Mouse (Mus musculus) adrenal gland, postnatal 14 days (tissue): Measurements from ENCODE around the gene Syngr3. TPM values are rescaled to one million over a fixed set of nuclear protein-coding genes. Genes with fewer than 3 reads are reported as not detected.
A peak's percentile ranks its signal among the peaks of the same experiment; 100 is the strongest.
"Not testable (repeated sequence)": the region's sequence is repeated elsewhere in the genome, so short reads cannot be mapped to it uniquely, and the experiment has no call there.

Experiments used
- DNase-seq: peaks from one replicate; pipeline ENCODE4 v3.0.0; 2021; ENCODE audit warnings: mixed read lengths
- total RNA-seq: library from RNA; stranded (reverse); gene quantifications from 2 replicates; pipeline ENCODE4 v1.2.3, GENCODE M21; 2021

The Syngr3 gene
- total RNA-seq, 1 experiment from 2014 or later, result 1.8 TPM

DNA sequence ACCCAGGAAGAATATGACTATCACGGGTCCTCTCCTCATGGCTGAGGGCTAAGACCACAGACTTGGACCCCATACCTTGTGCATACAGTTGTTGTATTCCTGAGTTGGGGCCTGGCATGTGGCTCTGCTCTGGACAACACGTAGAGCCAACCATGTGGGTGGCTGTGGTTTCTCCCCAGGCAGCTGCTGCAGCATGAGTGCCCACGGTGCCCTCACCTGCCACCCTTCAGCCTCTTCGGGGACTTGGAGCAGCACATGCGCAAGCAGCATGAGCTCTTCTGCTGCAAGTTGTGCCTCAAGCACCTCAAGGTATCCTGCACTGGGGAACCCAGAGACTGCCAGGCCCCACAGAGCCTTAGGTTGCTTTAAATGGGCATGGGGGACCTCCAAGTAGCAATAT lies 12.9 kb downstream of the Syngr3 start:
- no peak for DNase-seq

DNA sequence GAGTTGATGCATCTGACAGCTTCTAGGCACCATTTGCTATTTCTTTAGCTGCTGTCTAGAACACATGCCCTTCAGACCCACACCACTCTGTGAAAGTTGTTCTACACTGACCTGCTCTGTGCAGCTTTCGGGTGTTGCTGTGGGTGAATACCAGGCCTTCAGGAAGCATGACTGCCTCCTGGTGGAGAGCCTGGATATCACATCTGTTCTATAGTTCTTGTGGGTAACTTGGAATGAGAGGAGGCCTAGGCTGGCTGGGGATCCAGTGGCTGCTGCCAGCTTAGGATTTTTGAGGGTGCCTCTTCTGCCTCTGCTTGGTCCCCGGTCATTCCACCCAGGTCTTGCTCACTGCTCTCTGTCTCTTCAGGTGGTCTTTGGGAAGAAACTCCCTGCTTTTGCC lies 13.6 kb downstream of the Syngr3 start:
- peak; percentile 83 for DNase-seq

DNA sequence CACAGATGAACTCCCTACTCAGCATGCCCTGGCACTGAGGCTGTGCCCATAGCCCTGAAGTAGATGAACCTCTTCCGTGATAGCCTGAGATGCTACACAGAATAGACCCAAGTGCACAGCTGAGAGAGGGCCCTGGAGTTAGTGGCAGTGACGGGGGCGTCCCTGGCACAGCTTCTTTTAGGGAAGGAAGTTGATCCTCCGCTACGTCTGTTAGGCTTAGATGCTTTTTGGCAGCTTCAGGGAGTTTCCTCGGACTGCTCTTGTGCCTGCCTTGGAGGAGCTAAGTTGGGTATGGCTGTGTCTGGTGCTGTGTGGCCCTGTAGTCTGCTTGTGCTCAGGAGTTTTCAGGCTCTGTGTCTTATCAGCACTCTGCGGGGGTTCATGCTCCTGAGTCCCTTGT lies 15.5 kb downstream of the Syngr3 start:
- no peak for DNase-seq

DNA sequence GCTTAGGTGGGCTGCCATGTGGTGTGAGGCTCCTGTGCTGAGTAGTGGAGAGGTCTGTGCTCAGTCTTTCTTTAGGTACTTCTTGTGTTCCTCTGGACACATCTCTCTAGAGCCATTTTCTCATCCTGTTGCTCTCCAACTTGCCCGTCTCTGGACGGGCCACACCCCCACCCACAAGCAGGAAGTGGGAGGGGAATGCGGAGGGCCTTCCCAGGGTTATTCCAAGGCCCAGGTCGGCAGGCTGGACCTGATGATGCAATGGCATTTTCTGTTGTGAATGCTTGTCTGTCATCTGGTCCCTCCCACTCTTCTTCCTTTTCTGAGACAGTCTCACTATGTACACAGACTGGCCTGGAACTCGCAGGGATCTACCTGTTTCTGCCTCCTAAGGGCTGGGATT lies 17.6 kb downstream of the Syngr3 start:
- peak; percentile 85 for DNase-seq

DNA sequence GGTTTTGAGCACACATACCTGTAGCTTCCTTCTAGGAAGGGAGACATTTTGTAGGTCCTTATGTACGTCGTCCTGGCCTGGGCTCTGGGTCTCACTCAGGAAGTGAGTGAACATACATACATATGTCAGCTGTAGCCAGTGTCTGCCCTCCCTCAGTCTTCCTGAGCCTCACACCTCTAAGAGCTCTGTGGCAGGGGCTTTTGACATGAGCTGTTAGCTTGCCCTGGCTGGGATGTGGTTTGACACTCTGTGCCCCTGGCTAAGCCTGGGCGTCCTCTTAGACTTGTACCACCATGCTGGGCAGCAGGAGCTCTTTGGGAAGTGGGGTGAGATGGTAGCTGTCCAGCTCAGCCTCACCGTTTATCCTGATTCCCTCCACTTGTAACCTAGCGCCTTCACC lies 18.4 kb downstream of the Syngr3 start:
- no peak for DNase-seq

GRCm38 (mm10) chr17:24670246-24670844 lies 19.4 kb downstream of the Syngr3 start:
- peak; percentile 29 for DNase-seq

GRCm38 (mm10) chr17:24669545-24670245 lies 20.1 kb downstream of the Syngr3 start, which contains the start of gene Zfp598:
TSS of gene Zfp598 (plus strand) at chr17:24669687.
- peak; percentile 98 for DNase-seq

GRCm38 (mm10) chr17:24669214-24669544 lies 20.6 kb downstream of the Syngr3 start:
- DNase-seq, result not testable (repeated sequence)

GRCm38 (mm10) chr17:24667416-24667815 lies 22.3 kb downstream of the Syngr3 start:
- peak; percentile 70 for DNase-seq

- DNase-seq, result not testable (repeated sequence)
Measured at GRCm38 (mm10) chr17:24667011-24667410, 22.7 kb downstream of the Syngr3 start.

GRCm38 (mm10) chr17:24658017-24658758 lies 31.6 kb downstream of the Syngr3 start, which contains the start of gene Npw:
TSS of gene Npw (minus strand) at chr17:24658457.
- DNase-seq, result peak; percentile 44

DNA sequence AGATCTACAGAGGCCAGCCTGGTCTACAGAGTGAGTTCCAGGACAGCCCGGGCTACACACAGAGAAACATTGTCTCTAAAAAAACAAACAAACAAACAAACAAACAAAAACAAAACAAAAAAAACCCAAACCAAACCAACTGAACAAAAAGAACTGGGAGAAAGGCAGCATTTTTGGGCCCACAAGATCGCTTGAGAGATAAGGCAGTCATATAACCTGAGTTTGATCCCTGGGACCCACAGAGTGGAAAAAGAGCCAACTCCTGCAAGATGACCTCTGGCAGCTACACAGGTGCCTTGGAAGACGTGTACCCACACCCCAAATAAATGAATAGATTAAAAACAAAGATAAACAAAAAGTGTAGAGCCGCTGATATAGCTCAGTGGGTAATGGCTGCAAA lies 34.8 kb downstream of the Syngr3 start:
- DNase-seq, result no peak

- peak; percentile 88 for DNase-seq
Measured at GRCm38 (mm10) chr17:24653967-24654710, 35.6 kb downstream of the Syngr3 start.

- no peak for DNase-seq
Measured at GRCm38 (mm10) chr17:24651835-24652234, 37.9 kb downstream of the Syngr3 start.

- DNase-seq, result no peak
Measured at GRCm38 (mm10) chr17:24650766-24651165, 39.0 kb downstream of the Syngr3 start.

DNA sequence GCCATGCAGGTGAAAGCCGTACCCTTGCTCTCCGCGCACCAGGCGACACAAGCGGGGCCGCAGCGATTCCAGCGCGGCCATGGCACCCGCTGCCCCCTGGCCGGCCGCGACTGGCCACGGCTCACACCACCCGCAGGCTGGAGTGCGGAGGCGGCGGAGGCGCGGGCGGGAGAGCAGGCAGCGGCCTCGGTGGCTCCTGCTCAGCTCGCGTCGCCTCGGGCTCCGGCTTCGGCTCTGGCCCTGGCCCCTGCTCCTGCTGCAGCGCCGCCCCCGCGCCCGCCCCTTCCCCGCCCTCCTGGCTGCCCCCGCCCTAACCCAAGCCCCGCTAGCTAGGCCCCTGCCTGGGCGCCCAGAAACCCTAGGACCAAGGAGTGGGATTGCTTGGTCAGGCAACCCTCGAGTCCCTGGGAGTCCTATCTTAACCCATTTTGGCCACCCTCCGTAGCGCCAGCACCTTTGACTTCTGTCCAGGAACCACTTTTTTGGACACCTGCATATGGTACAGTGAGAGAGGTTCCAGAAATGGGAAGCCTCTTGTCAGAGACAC lies 39.6 kb downstream of the Syngr3 start, which contains the start of gene Slc9a3r2:
Slc9a3r2 (minus strand) TSS at position 258 of the 547 bp plus-strand sequence.
- peak; percentile 73 for DNase-seq

GRCm38 (mm10) chr17:24649581-24650069 lies 40.1 kb downstream of the Syngr3 start:
- peak; percentile 79 for DNase-seq

DNA sequence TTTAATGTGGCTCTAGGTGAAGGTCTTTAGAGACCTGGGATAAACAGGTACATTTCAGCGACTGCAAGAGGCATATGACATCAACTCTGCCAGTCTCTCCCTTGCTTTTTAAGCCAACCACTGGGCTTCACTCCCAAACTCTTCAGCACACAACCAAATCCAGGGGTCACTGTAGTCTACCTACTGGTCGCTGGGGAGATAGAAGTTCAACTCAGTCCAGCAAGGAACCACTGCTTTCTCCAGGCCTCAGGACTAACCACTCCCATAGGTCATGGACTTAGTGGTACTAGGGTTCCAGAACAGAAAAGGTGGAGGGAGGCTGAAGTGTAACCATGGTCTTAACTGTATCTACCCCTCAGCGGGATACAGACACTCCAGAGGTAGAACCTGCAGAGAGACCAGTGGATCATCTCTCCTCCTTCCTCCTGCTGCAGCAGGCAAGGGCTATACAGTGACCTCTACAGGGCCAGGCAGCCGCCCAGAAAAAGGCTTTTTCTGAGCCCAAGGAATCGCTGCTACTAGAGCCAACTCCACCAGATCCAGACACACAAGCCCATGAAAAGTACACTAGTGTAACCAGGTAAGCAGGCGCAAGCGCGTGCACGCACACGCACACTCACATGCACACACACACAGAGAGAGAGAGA lies 40.9 kb downstream of the Syngr3 start:
- no peak for DNase-seq

GRCm38 (mm10) chr17:24647493-24647892 lies 42.3 kb downstream of the Syngr3 start:
- no peak for DNase-seq

DNA sequence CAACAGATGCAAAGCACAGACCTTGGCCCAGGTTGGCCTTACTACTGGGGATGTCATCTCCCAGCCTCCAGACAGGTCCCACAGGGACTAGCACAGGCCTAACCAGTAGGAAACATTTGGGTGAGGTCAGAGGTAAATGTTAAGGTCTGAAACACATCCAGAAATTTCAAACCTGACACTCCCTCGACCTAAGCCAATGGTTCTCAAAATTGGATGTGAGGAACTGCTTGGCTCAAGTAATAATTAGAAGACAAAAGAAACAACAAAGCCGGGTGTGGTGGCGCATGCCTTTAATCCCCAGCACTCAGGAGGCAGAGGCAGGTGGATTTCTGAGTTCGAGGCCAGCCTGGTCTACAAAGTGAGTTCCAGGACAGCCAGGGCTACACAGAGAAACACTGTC lies 43.4 kb downstream of the Syngr3 start:
- DNase-seq, result no peak

DNA sequence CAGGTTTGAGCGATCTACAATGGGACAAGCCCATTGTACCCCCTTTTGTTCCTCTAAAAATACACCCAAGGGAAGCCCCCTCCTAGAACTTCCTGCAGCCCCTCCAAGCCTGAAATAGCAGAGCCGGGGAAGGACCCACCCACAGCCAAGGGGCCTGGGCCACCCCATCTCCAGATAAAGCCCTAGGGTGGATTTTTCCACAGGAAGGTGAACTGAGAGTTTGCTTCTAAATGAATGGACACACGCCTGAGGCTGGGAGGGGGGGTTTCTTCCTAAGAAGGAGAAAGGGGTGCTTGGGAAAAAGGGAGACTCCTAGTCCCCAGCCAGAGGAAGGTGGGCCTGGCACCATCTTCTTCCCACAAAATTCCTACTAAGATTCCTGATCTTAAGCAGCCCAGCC lies 43.8 kb downstream of the Syngr3 start:
- DNase-seq, result no peak
